Mouse (Mus musculus) forebrain, embryonic 13.5 days (tissue): ENCODE results near the gene Evx2. TPM values are rescaled to one million over a fixed set of nuclear protein-coding genes. Genes with fewer than 3 reads are reported as not detected.

Experiments used
- ATAC-seq: fragments of 200-750 bp; cut with Nextera tagmentation; 2 replicates; pipeline ENCODE4 v1.8.0; 2017
- H3K27ac ChIP-seq: fragments of 300-500 bp; sonication (generic); 2 replicates; pipeline ENCODE4 v1.5.1; 2015; ENCODE audit warnings: inconsistent platforms, mild to moderate bottlenecking, moderate library complexity
- H3K27me3 ChIP-seq: fragments of 300-500 bp; sonication (generic); 2 replicates; pipeline ENCODE4 v1.6.1; 2015; ENCODE audit warnings: mild to moderate bottlenecking, inconsistent platforms
- H3K36me3 ChIP-seq: fragments of 300-500 bp; sonication (generic); 2 replicates; pipeline ENCODE4 v1.6.1; 2015; ENCODE audit warnings: mild to moderate bottlenecking, inconsistent platforms; ENCODE audit not compliant: poor library complexity, severe bottlenecking
- H3K4me1 ChIP-seq: fragments of 300-500 bp; sonication (generic); 2 replicates; pipeline ENCODE4 v1.6.1; 2015; ENCODE audit warnings: inconsistent platforms
- H3K4me2 ChIP-seq: fragments of 300-500 bp; sonication (generic); 2 replicates; pipeline ENCODE4 v1.6.1; 2015; ENCODE audit warnings: inconsistent platforms, mild to moderate bottlenecking, moderate library complexity
- H3K4me3 ChIP-seq: fragments of 300-500 bp; sonication (generic); 2 replicates; pipeline ENCODE4 v1.5.1; 2015; ENCODE audit warnings: mild to moderate bottlenecking, inconsistent platforms
- H3K9ac ChIP-seq: fragments of 300-500 bp; sonication (generic); 2 replicates; pipeline ENCODE4 v1.6.1; 2015; ENCODE audit warnings: mild to moderate bottlenecking, inconsistent platforms
- H3K9me3 ChIP-seq: fragments of 300-500 bp; sonication (generic); replicated peaks from 2 replicates; pipeline ENCODE4 v1.6.1; 2016; ENCODE audit warnings: inconsistent platforms
- WGBS: fragments of 180-500 bp; shearing (Covaris S2); methylation state at CpG from one replicate; pipeline ENCODE4 v1.1.7; 2015; 5-methylcytosine and 5-hydroxymethylcytosine counted together
- polyA plus RNA-seq: library from polyadenylated mRNA; unstranded; fragments of >200 nt; fragmentation: Nextera tagmentation; extraction: Ambion mirVana; gene quantifications from 2 replicates; pipeline ENCODE4 v1.2.1, GENCODE M21; 2015

Gene Evx2
- polyA plus RNA-seq, 1 experiment from 2014 or later: not detected

GRCm38 (mm10) chr2:74700546-74701112 lies 41.3 kb upstream of the Evx2 start:
- no peaks in the 10 kb centered on the region for H3K9me3 ChIP-seq
- no peak overlapping the region for H3K27ac ChIP-seq
- no peak overlapping the region for H3K4me2 ChIP-seq
- H3K4me3 ChIP-seq: no peak overlapping the region
- no peak for ATAC-seq
- H3K36me3 ChIP-seq: no peaks in the 10 kb centered on the region
- WGBS: under 1% methylated on average over 22 of the region's 22 CpGs
- H3K27me3 ChIP-seq: peaks cover 99% of the 10 kb centered on the region
- peaks cover 24% of the 10 kb centered on the region for H3K4me1 ChIP-seq
- H3K9ac ChIP-seq: no peak overlapping the region

GRCm38 (mm10) chr2:74699664-74700545 lies 40.5 kb upstream of the Evx2 start:
- Histone ChIP-seq H3K4me2 (no peak overlapping the region), H3K9ac (no peak overlapping the region), H3K9me3 (no peaks in the 10 kb centered on the region), H3K36me3 (no peaks in the 10 kb centered on the region), H3K27me3 (peaks cover 99% of the 10 kb centered on the region), H3K4me3 (no peak overlapping the region), H3K27ac (no peak overlapping the region), H3K4me1 (peaks cover 16% of the 10 kb centered on the region)
- no peak for ATAC-seq
- 1% methylated on average over 23 of the region's 23 CpGs for WGBS

GRCm38 (mm10) chr2:74699053-74699430 lies 39.7 kb upstream of the Evx2 start:
- Histone ChIP-seq H3K9me3 (no peaks in the 10 kb centered on the region), H3K27ac (no peak overlapping the region), H3K4me1 (peaks cover 12% of the 10 kb centered on the region), H3K4me3 (no peak overlapping the region), H3K4me2 (no peak overlapping the region), H3K27me3 (peaks cover 99% of the 10 kb centered on the region), H3K36me3 (no peaks in the 10 kb centered on the region), H3K9ac (no peak overlapping the region)
- WGBS: under 1% methylated on average over 17 of the region's 17 CpGs
- no peak for ATAC-seq

GRCm38 (mm10) chr2:74698201-74699052 lies 39.1 kb upstream of the Evx2 start:
- H3K36me3 ChIP-seq: no peaks in the 10 kb centered on the region
- peak overlapping the region; percentile 33 for H3K4me3 ChIP-seq
- peaks cover 12% of the 10 kb centered on the region for H3K4me1 ChIP-seq
- H3K9ac ChIP-seq: no peak overlapping the region
- under 1% methylated on average over 81 of the region's 86 CpGs for WGBS
- peak; percentile 62; the same call in 1 of the 2 replicates for ATAC-seq
- H3K9me3 ChIP-seq: no peaks in the 10 kb centered on the region
- peak overlapping the region; percentile 56 for H3K4me2 ChIP-seq
- H3K27ac ChIP-seq: no peak overlapping the region
- H3K27me3 ChIP-seq: peaks cover 99% of the 10 kb centered on the region

- WGBS: under 1% methylated on average over 43 of the region's 43 CpGs
- H3K4me2 ChIP-seq: peak within 1 kb of the TSS; percentile 56
- peak; percentile 70 for ATAC-seq
These were observed 38.3 kb upstream of the Evx2 start, which contains the start of gene Hoxd9 for GRCm38 (mm10) chr2:74697567-74698121. Gene Hoxd9, plus strand, starts transcription at chr2:74697727.

GRCm38 (mm10) chr2:74696442-74697335 lies 37.3 kb upstream of the Evx2 start:
- peaks cover 12% of the 10 kb centered on the region for H3K4me1 ChIP-seq
- WGBS: 2% methylated on average over 34 of the region's 34 CpGs
- no peak overlapping the region for H3K4me2 ChIP-seq
- no peak for ATAC-seq
- H3K9ac ChIP-seq: no peak overlapping the region
- no peaks in the 10 kb centered on the region for H3K36me3 ChIP-seq
- H3K4me3 ChIP-seq: no peak overlapping the region
- no peak overlapping the region for H3K27ac ChIP-seq
- no peaks in the 10 kb centered on the region for H3K9me3 ChIP-seq
- peaks cover 100% of the 10 kb centered on the region for H3K27me3 ChIP-seq

More at GRCm38 (mm10) chr2:74697567-74698121, 38.3 kb upstream of the Evx2 start, which contains the start of gene Hoxd9:
- H3K36me3 ChIP-seq: no peaks in the 10 kb centered on the region
- no peaks in the 10 kb centered on the region for H3K9me3 ChIP-seq
- no peak within 1 kb of the TSS for H3K9ac ChIP-seq
- no peak within 1 kb of the TSS for H3K27ac ChIP-seq
- H3K4me3 ChIP-seq: peak within 1 kb of the TSS; percentile 33
- peaks cover 99% of the 10 kb centered on the region for H3K27me3 ChIP-seq
- H3K4me1 ChIP-seq: peaks cover 12% of the 10 kb centered on the region

- no peak for ATAC-seq
- H3K9me3 ChIP-seq: no peaks in the 10 kb centered on the region
- H3K27ac ChIP-seq: no peak overlapping the region
- H3K4me3 ChIP-seq: no peak overlapping the region
- H3K27me3 ChIP-seq: peaks cover 100% of the 10 kb centered on the region
- 4% methylated on average over 7 of the region's 7 CpGs for WGBS
- H3K36me3 ChIP-seq: no peaks in the 10 kb centered on the region
- H3K4me1 ChIP-seq: peaks cover 15% of the 10 kb centered on the region
- H3K4me2 ChIP-seq: no peak overlapping the region
- H3K9ac ChIP-seq: no peak overlapping the region
These were observed 36.6 kb upstream of the Evx2 start for GRCm38 (mm10) chr2:74695813-74696430.

GRCm38 (mm10) chr2:74695383-74695782 lies 36.0 kb upstream of the Evx2 start:
- WGBS: 5% methylated on average over 1 of the region's 1 CpGs
- Histone ChIP-seq H3K4me2 (no peak overlapping the region), H3K27me3 (peaks cover 99% of the 10 kb centered on the region), H3K27ac (no peak overlapping the region), H3K36me3 (no peaks in the 10 kb centered on the region), H3K4me3 (no peak overlapping the region), H3K9ac (no peak overlapping the region), H3K4me1 (peaks cover 15% of the 10 kb centered on the region), H3K9me3 (no peaks in the 10 kb centered on the region)
- ATAC-seq: no peak

- no peaks in the 10 kb centered on the region for H3K9me3 ChIP-seq
- no peaks in the 10 kb centered on the region for H3K36me3 ChIP-seq
- no peak overlapping the region for H3K27ac ChIP-seq
- ATAC-seq: no peak
- no peak overlapping the region for H3K9ac ChIP-seq
- H3K4me3 ChIP-seq: no peak overlapping the region
- no peak overlapping the region for H3K4me2 ChIP-seq
- WGBS: under 1% methylated on average over 16 of the region's 16 CpGs
- peaks cover 98% of the 10 kb centered on the region for H3K27me3 ChIP-seq
- peaks cover 15% of the 10 kb centered on the region for H3K4me1 ChIP-seq
These were observed 34.7 kb upstream of the Evx2 start for GRCm38 (mm10) chr2:74694066-74694465.

- ATAC-seq: no peak
- H3K27ac ChIP-seq: no peak overlapping the region
- H3K4me3 ChIP-seq: no peak overlapping the region
- H3K4me1 ChIP-seq: peaks cover 14% of the 10 kb centered on the region
- H3K4me2 ChIP-seq: no peak overlapping the region
- no peaks in the 10 kb centered on the region for H3K9me3 ChIP-seq
- H3K36me3 ChIP-seq: no peaks in the 10 kb centered on the region
- 5% methylated on average over 4 of the region's 4 CpGs for WGBS
- H3K27me3 ChIP-seq: peaks cover 98% of the 10 kb centered on the region
- no peak overlapping the region for H3K9ac ChIP-seq
These were observed 34.1 kb upstream of the Evx2 start for GRCm38 (mm10) chr2:74693432-74693827.
